Mouse (Mus musculus): ENCODE measurements around the gene Rufy3. TPM values are rescaled to one million over a fixed set of nuclear protein-coding genes. Genes with fewer than 3 reads are reported as not detected.

Rufy3 gene
- polyA plus RNA-seq, 1 experiment: 30.1 TPM

GRCm38 (mm10) chr5:88602713-88603112 is 37.9 kb downstream of the Rufy3 start:
- H3K9me3 ChIP-seq (replicated peaks; ENCODE audit: control insufficient read depth, insufficient read depth, low read length, poor library complexity, severe bottlenecking): no peaks in the 10 kb centered on the region
- no peaks in the 10 kb centered on the region for H3K36me3 ChIP-seq (ENCODE audit: control insufficient read depth, insufficient read depth, low read length, poor library complexity, severe bottlenecking)
- H3K4me1 ChIP-seq (ENCODE audit: control insufficient read depth, insufficient read depth, low read length): peaks cover 5% of the 10 kb centered on the region
- TF ChIP-seq POLR2A (IDR thresholded peaks at IDR 0.05; ENCODE audit: insufficient read depth, low read length): no peak
- TF ChIP-seq EP300 (IDR thresholded peaks at IDR 0.05; ENCODE audit: insufficient read depth, low read depth, low read length): no peak
- no peak for TF ChIP-seq CTCF (IDR thresholded peaks at IDR 0.05; ENCODE audit: low read depth, low read length)
- H3K27me3 ChIP-seq (ENCODE audit: control insufficient read depth, insufficient read depth, low read length, poor library complexity, severe bottlenecking): no peaks in the 10 kb centered on the region
- H3K9ac ChIP-seq (ENCODE audit: low read depth, poor library complexity, severe bottlenecking): no peak overlapping the region
- H3K4me3 ChIP-seq (ENCODE audit: low read depth, low read length): no peak overlapping the region
- H3K27ac ChIP-seq (ENCODE audit: insufficient read depth, low read length): no peak overlapping the region

GRCm38 (mm10) chr5:88604046-88604445 is 39.2 kb downstream of the Rufy3 start:
- Histone ChIP-seq H3K4me3 (ENCODE audit: low read depth, low read length) (no peak overlapping the region), H3K27ac (ENCODE audit: insufficient read depth, low read length) (no peak overlapping the region), H3K27me3 (ENCODE audit: control insufficient read depth, insufficient read depth, low read length, poor library complexity, severe bottlenecking) (no peaks in the 10 kb centered on the region), H3K9ac (ENCODE audit: low read depth, poor library complexity, severe bottlenecking) (no peak overlapping the region), H3K9me3 (replicated peaks; ENCODE audit: control insufficient read depth, insufficient read depth, low read length, poor library complexity, severe bottlenecking) (no peaks in the 10 kb centered on the region), H3K36me3 (ENCODE audit: control insufficient read depth, insufficient read depth, low read length, poor library complexity, severe bottlenecking) (no peaks in the 10 kb centered on the region), H3K4me1 (ENCODE audit: control insufficient read depth, insufficient read depth, low read length) (peaks cover 5% of the 10 kb centered on the region)
- TF ChIP-seq EP300 (IDR thresholded peaks at IDR 0.05; ENCODE audit: insufficient read depth, low read depth, low read length): no peak
- no peak for TF ChIP-seq CTCF (IDR thresholded peaks at IDR 0.05; ENCODE audit: low read depth, low read length)

GRCm38 (mm10) chr5:88604641-88605358 is 40.0 kb downstream of the Rufy3 start:
- Histone ChIP-seq H3K27me3 (ENCODE audit: control insufficient read depth, insufficient read depth, low read length, poor library complexity, severe bottlenecking) (no peaks in the 10 kb centered on the region), H3K4me1 (ENCODE audit: control insufficient read depth, insufficient read depth, low read length) (peaks cover 5% of the 10 kb centered on the region)
- no peak for TF ChIP-seq EP300 (IDR thresholded peaks at IDR 0.05; ENCODE audit: insufficient read depth, low read depth, low read length)
- TF ChIP-seq POLR2A (IDR thresholded peaks at IDR 0.05; ENCODE audit: insufficient read depth, low read length): no peak
- no peak for TF ChIP-seq CTCF (IDR thresholded peaks at IDR 0.05; ENCODE audit: low read depth, low read length)

GRCm38 (mm10) chr5:88614129-88614528 is 49.3 kb downstream of the Rufy3 start:
- Histone ChIP-seq H3K9ac (ENCODE audit: low read depth, poor library complexity, severe bottlenecking) (no peak overlapping the region), H3K27ac (ENCODE audit: insufficient read depth, low read length) (no peak overlapping the region), H3K27me3 (ENCODE audit: control insufficient read depth, insufficient read depth, low read length, poor library complexity, severe bottlenecking) (no peaks in the 10 kb centered on the region), H3K4me1 (ENCODE audit: control insufficient read depth, insufficient read depth, low read length) (no peaks in the 10 kb centered on the region), H3K36me3 (ENCODE audit: control insufficient read depth, insufficient read depth, low read length, poor library complexity, severe bottlenecking) (peaks cover 2% of the 10 kb centered on the region; the same call in 1 of the 2 replicates), H3K4me3 (ENCODE audit: low read depth, low read length) (no peak overlapping the region), H3K9me3 (replicated peaks; ENCODE audit: control insufficient read depth, insufficient read depth, low read length, poor library complexity, severe bottlenecking) (no peaks in the 10 kb centered on the region)
- TF ChIP-seq CTCF (IDR thresholded peaks at IDR 0.05; ENCODE audit: low read depth, low read length) (no peak), POLR2A (IDR thresholded peaks at IDR 0.05; ENCODE audit: insufficient read depth, low read length) (no peak)

More at GRCm38 (mm10) chr5:88604641-88605358, 40.0 kb downstream of the Rufy3 start:
- Histone ChIP-seq H3K4me3 (ENCODE audit: low read depth, low read length) (no peak overlapping the region), H3K27ac (ENCODE audit: insufficient read depth, low read length) (no peak overlapping the region), H3K9me3 (replicated peaks; ENCODE audit: control insufficient read depth, insufficient read depth, low read length, poor library complexity, severe bottlenecking) (no peaks in the 10 kb centered on the region), H3K9ac (ENCODE audit: low read depth, poor library complexity, severe bottlenecking) (no peak overlapping the region), H3K36me3 (ENCODE audit: control insufficient read depth, insufficient read depth, low read length, poor library complexity, severe bottlenecking) (no peaks in the 10 kb centered on the region)

GRCm38 (mm10) chr5:88616988-88617387 is 52.1 kb downstream of the Rufy3 start:
- H3K9ac ChIP-seq (ENCODE audit: low read depth, poor library complexity, severe bottlenecking): no peak overlapping the region
- H3K4me1 ChIP-seq (ENCODE audit: control insufficient read depth, insufficient read depth, low read length): no peaks in the 10 kb centered on the region
- H3K4me3 ChIP-seq (ENCODE audit: low read depth, low read length): no peak overlapping the region
- TF ChIP-seq CTCF (IDR thresholded peaks at IDR 0.05; ENCODE audit: low read depth, low read length): no peak
- TF ChIP-seq POLR2A (IDR thresholded peaks at IDR 0.05; ENCODE audit: insufficient read depth, low read length): no peak
- no peak for TF ChIP-seq EP300 (IDR thresholded peaks at IDR 0.05; ENCODE audit: insufficient read depth, low read depth, low read length)
- H3K27me3 ChIP-seq (ENCODE audit: control insufficient read depth, insufficient read depth, low read length, poor library complexity, severe bottlenecking): no peaks in the 10 kb centered on the region
- no peak overlapping the region for H3K27ac ChIP-seq (ENCODE audit: insufficient read depth, low read length)
- no peaks in the 10 kb centered on the region for H3K9me3 ChIP-seq (replicated peaks; ENCODE audit: control insufficient read depth, insufficient read depth, low read length, poor library complexity, severe bottlenecking)
- peaks cover 5% of the 10 kb centered on the region for H3K36me3 ChIP-seq (ENCODE audit: control insufficient read depth, insufficient read depth, low read length, poor library complexity, severe bottlenecking)

GRCm38 (mm10) chr5:88627545-88627944 is 62.7 kb downstream of the Rufy3 start:
- no peak for TF ChIP-seq POLR2A (IDR thresholded peaks at IDR 0.05; ENCODE audit: insufficient read depth, low read length)
- TF ChIP-seq CTCF (IDR thresholded peaks at IDR 0.05; ENCODE audit: low read depth, low read length): no peak
- no peak for TF ChIP-seq EP300 (IDR thresholded peaks at IDR 0.05; ENCODE audit: insufficient read depth, low read depth, low read length)
- no peak overlapping the region for H3K9ac ChIP-seq (ENCODE audit: low read depth, poor library complexity, severe bottlenecking)
- H3K36me3 ChIP-seq (ENCODE audit: control insufficient read depth, insufficient read depth, low read length, poor library complexity, severe bottlenecking): 0 out of 2 replicates have a peak, but pooled peaks cover 2% of the 10 kb centered on the region

More at GRCm38 (mm10) chr5:88627545-88627944, 62.7 kb downstream of the Rufy3 start:
- H3K4me1 ChIP-seq (ENCODE audit: control insufficient read depth, insufficient read depth, low read length): no peaks in the 10 kb centered on the region
- no peaks in the 10 kb centered on the region for H3K27me3 ChIP-seq (ENCODE audit: control insufficient read depth, insufficient read depth, low read length, poor library complexity, severe bottlenecking)
- no peak overlapping the region for H3K27ac ChIP-seq (ENCODE audit: insufficient read depth, low read length)
- no peaks in the 10 kb centered on the region for H3K9me3 ChIP-seq (replicated peaks; ENCODE audit: control insufficient read depth, insufficient read depth, low read length, poor library complexity, severe bottlenecking)
- H3K4me3 ChIP-seq (ENCODE audit: low read depth, low read length): no peak overlapping the region
